Mouse (Mus musculus) embryonic fibroblast, embryonic 13.5 days (primary cell): ENCODE results near the gene A730071L15Rik.

Source experiments
- CTCF ChIP-seq: IDR thresholded peaks from 2 replicates; pipeline ENCODE4 v1.5.1; 2011; ENCODE audit warnings: mild to moderate bottlenecking, control low read depth, low read length, moderate library complexity, borderline replicate concordance; ENCODE audit not compliant: insufficient read depth
- POLR2A ChIP-seq: IDR thresholded peaks from 2 replicates; pipeline ENCODE4 v1.6.1; 2011; ENCODE audit warnings: low read depth, mild to moderate bottlenecking, control low read depth, low read length, moderate library complexity

GRCm38 (mm10) chr11:6187878-6188277 lies 12.0 kb upstream of the A730071L15Rik start:
- TF ChIP-seq CTCF (peak; percentile 89), POLR2A (no peak)
